Mouse (Mus musculus) forebrain, embryonic 15.5 days (tissue): Measurements from ENCODE around the gene Rptor. TPM values are rescaled to one million over a fixed set of nuclear protein-coding genes. Genes with fewer than 3 reads are reported as not detected.

ENCODE experiments used
- ATAC-seq: fragments of 200-750 bp; cut with Nextera tagmentation; replicated peaks from 2 replicates; pipeline ENCODE4 v1.8.0; 2017; ENCODE audit warnings: mild to moderate bottlenecking, moderate TSS enrichment, moderate library complexity
- H3K27ac ChIP-seq: fragments of 300-500 bp; sonication (generic); replicated peaks from 2 replicates; pipeline ENCODE4 v1.5.1; 2015; ENCODE audit warnings: mild to moderate bottlenecking, inconsistent platforms
- H3K27me3 ChIP-seq: fragments of 300-500 bp; sonication (generic); 2 replicates; pipeline ENCODE4 v1.6.1; 2015; ENCODE audit warnings: inconsistent platforms
- H3K36me3 ChIP-seq: fragments of 300-500 bp; sonication (generic); 2 replicates; pipeline ENCODE4 v1.6.1; 2015; ENCODE audit warnings: mild to moderate bottlenecking, inconsistent platforms
- H3K4me1 ChIP-seq: fragments of 300-500 bp; sonication (generic); 2 replicates; pipeline ENCODE4 v1.6.1; 2015; ENCODE audit warnings: inconsistent platforms
- H3K4me2 ChIP-seq: fragments of 300-500 bp; sonication (generic); replicated peaks from 2 replicates; pipeline ENCODE4 v1.6.1; 2015; ENCODE audit warnings: mild to moderate bottlenecking, inconsistent platforms
- H3K4me3 ChIP-seq: fragments of 300-500 bp; sonication (generic); 2 replicates; pipeline ENCODE4 v1.5.1; 2015; ENCODE audit warnings: mild to moderate bottlenecking, inconsistent platforms
- H3K9ac ChIP-seq: fragments of 300-500 bp; sonication (generic); replicated peaks from 2 replicates; pipeline ENCODE4 v1.6.1; 2015; ENCODE audit warnings: mild to moderate bottlenecking, inconsistent platforms
- H3K9me3 ChIP-seq: fragments of 300-500 bp; sonication (generic); 2 replicates; pipeline ENCODE4 v1.6.1; 2016; ENCODE audit warnings: inconsistent platforms
- WGBS: fragments of 180-500 bp; shearing (Covaris S2); methylation state at CpG from one replicate; pipeline ENCODE4 v1.1.7; 2015; ENCODE audit warnings: mixed read lengths; 5-methylcytosine and 5-hydroxymethylcytosine counted together
- polyA plus RNA-seq: library from polyadenylated mRNA; unstranded; fragments of >200 nt; fragmentation: Nextera tagmentation; extraction: Ambion mirVana; gene quantifications from 2 replicates; pipeline ENCODE4 v1.2.1, GENCODE M21; 2015

Rptor gene
- polyA plus RNA-seq, 1 experiment from 2014 or later, result 12.0 TPM

DNA sequence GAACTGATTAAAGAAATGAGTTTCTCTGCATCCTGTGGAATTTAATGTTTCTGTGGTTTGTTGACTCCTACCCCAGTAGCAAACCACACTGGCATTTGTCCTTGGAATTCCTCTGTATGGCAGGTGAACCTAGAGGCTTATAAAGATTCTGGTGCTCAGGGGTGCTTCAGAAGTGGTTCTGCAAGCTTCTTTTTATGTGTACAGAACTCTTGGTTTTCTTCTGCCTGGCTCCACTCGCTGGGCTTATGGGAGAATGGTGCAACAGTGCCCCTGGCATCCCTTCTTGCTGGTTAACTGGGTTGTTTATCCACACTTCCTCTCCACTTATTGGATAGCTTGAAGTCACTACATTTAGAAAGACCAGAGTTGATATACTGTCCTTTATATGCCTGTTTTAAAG lies 104.6 kb downstream of the Rptor start:
- H3K9ac ChIP-seq, result no peak overlapping the region
- H3K4me1 ChIP-seq, result peaks cover 20% of the 10 kb centered on the region
- H3K9me3 ChIP-seq, result no peaks in the 10 kb centered on the region
- H3K27me3 ChIP-seq, result no peaks in the 10 kb centered on the region
- 89% methylated on average over 1 of the region's 1 CpGs for whole genome bisulfite sequencing
- no peaks in the 10 kb centered on the region for H3K36me3 ChIP-seq
- no peak overlapping the region for H3K4me2 ChIP-seq
- H3K4me3 ChIP-seq, result no peak overlapping the region
- H3K27ac ChIP-seq, result no peak overlapping the region
- no peak for ATAC-seq

- peak; percentile 32; the same call in 1 of the 2 replicates for ATAC-seq
- Histone ChIP-seq H3K9ac (no peak overlapping the region), H3K4me3 (no peak overlapping the region), H3K4me1 (peaks cover 22% of the 10 kb centered on the region), H3K27me3 (no peaks in the 10 kb centered on the region), H3K36me3 (no peaks in the 10 kb centered on the region), H3K9me3 (no peaks in the 10 kb centered on the region), H3K4me2 (no peak overlapping the region), H3K27ac (peak overlapping the region; percentile 42)
- 27% methylated on average over 4 of the region's 4 CpGs for WGBS
Observed at GRCm38 (mm10) chr11:119709239-119709638, 106.5 kb downstream of the Rptor start.

- ATAC-seq, result no peak
- no peaks in the 10 kb centered on the region for H3K36me3 ChIP-seq
- no peak overlapping the region for H3K4me2 ChIP-seq
Observed at GRCm38 (mm10) chr11:119710338-119710737, 107.6 kb downstream of the Rptor start.

GRCm38 (mm10) chr11:119710822-119711221 lies 108.1 kb downstream of the Rptor start:
- Histone ChIP-seq H3K4me3 (no peak overlapping the region), H3K4me1 (peaks cover 30% of the 10 kb centered on the region), H3K27me3 (no peaks in the 10 kb centered on the region), H3K27ac (no peak overlapping the region), H3K9ac (no peak overlapping the region), H3K9me3 (no peaks in the 10 kb centered on the region), H3K36me3 (no peaks in the 10 kb centered on the region), H3K4me2 (no peak overlapping the region)
- ATAC-seq, result no peak
- WGBS, result 71% methylated on average over 5 of the region's 5 CpGs

More at GRCm38 (mm10) chr11:119710338-119710737, 107.6 kb downstream of the Rptor start:
- no peak overlapping the region for H3K27ac ChIP-seq
- H3K4me3 ChIP-seq, result no peak overlapping the region
- H3K9ac ChIP-seq, result no peak overlapping the region
- WGBS, result 94% methylated on average over 3 of the region's 3 CpGs
- peaks cover 27% of the 10 kb centered on the region for H3K4me1 ChIP-seq
- H3K9me3 ChIP-seq, result no peaks in the 10 kb centered on the region
- H3K27me3 ChIP-seq, result no peaks in the 10 kb centered on the region

DNA sequence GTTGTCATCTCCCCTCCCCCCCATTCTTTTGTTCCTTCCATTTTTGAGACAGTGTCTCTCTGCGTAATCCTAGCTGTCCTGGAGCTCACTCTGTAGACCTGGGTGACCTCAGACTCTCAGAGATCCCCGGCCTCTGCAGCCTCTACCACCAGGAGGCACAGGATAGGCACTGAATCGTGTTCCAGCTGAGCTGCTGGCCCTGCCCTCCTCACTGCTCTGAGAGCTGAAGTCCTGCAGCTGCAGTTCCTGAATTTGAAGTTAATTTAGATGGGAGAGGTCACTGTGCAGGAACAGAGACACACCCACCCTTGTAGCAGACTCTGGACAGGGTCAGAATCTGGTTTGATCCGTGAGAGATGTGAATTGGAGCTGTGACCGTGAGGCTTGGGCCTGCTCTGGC lies 112.7 kb downstream of the Rptor start:
- Histone ChIP-seq H3K27ac (no peak overlapping the region), H3K4me1 (peaks cover 20% of the 10 kb centered on the region), H3K9ac (no peak overlapping the region), H3K36me3 (no peaks in the 10 kb centered on the region), H3K9me3 (no peaks in the 10 kb centered on the region), H3K4me2 (no peak overlapping the region), H3K27me3 (no peaks in the 10 kb centered on the region), H3K4me3 (no peak overlapping the region)
- WGBS, result 54% methylated on average over 5 of the region's 5 CpGs
- ATAC-seq, result no peak

GRCm38 (mm10) chr11:119715841-119716596 lies 113.3 kb downstream of the Rptor start:
- Histone ChIP-seq H3K4me2 (no peak overlapping the region), H3K36me3 (no peaks in the 10 kb centered on the region), H3K27me3 (no peaks in the 10 kb centered on the region), H3K4me3 (no peak overlapping the region), H3K9ac (no peak overlapping the region), H3K9me3 (no peaks in the 10 kb centered on the region), H3K4me1 (peaks cover 19% of the 10 kb centered on the region; the same call in 1 of the 2 replicates), H3K27ac (no peak overlapping the region)
- WGBS, result 92% methylated on average over 5 of the region's 5 CpGs
- no peak for ATAC-seq

DNA sequence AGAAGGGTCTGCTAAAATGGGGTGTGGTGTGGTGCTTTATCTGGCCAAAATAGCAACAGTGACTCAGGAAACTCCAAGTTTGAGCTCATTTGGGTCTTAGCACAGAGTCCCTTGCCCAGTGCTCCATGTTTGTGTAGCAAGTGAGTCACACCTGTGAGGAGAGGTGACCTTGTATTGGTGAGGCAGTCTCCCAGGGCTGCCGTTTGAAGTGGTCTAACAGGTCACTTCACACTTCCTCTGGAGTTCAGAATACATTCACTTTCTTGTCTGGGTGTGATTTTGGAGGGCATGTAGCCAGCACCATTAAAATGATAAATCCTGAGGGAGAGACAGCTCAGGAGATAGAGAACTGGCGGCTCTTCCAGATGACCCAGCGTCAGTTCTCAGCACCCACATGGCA lies 115.4 kb downstream of the Rptor start:
- no peak for ATAC-seq
- Histone ChIP-seq H3K4me1 (peaks cover 19% of the 10 kb centered on the region; the same call in 1 of the 2 replicates), H3K4me3 (no peak overlapping the region), H3K9me3 (no peaks in the 10 kb centered on the region), H3K9ac (no peak overlapping the region), H3K27me3 (no peaks in the 10 kb centered on the region), H3K36me3 (no peaks in the 10 kb centered on the region), H3K27ac (no peak overlapping the region), H3K4me2 (no peak overlapping the region)
- 97% methylated on average over 3 of the region's 3 CpGs for WGBS

DNA sequence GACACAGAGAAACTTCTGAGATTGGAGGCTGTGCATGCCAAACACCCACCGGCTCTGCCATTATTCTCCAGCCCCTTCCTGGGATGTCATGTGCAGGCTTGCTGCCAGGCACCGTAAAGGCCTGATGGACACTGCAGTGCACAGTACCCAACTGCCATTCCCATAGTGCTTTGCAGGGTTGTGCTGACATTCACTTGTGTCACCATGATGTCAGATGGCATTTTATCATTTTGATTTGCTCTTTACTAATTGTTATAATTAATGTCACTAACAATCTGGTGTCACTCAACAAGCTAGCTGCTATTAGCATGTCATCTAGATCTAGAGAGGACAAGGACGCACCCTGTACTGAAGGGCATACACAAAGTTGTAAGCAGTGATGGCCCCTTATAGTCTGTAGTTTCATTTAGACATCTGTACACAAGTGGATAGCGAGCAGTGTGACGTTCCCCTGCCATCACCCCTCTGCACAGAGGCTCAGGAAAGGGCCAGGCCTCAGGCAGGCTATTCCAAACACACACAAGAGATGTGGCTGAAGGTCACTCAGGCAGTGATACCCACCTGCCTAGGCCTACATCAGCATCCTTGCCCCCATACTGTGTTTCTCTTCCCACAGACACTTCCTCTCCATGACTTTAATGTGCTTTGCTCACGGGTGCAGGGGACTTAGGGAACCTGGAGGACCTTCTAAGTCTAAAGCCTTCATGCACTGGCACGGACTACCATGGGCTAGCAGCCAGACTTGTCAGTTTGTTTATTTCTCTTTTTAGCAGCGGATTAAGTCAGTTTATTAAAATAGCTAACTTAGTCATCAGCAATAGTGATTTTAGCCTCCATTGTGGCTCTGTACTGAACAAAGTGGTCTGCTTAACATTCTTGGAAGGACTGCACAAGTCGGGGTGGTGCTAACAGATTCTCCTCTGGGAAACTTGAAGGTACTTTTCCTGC lies 117.7 kb downstream of the Rptor start:
- H3K27me3 ChIP-seq, result no peaks in the 10 kb centered on the region
- WGBS, result 71% methylated on average over 9 of the region's 9 CpGs

DNA sequence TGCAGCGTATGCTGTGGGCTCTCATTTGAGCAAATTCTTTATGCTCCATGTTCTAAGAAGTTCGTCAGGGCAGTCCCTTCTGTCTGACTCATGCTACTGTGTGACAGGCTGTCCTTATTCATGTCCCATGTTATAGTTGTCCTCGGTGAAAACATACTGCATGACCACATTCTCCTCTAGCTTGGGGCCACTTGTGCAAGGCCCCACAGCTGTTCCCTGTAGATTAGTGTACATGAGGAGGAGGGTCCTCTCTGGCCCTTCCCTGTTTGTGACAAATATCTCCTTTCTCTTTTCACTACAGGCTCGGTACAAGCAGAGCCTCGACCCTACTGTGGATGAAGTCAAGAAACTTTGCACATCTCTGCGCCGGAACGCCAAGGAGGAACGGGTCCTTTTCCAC lies 122.0 kb downstream of the Rptor start:
- no peak overlapping the region for H3K27ac ChIP-seq
- WGBS, result 87% methylated on average over 9 of the region's 9 CpGs

More for the DNA sequence above, 117.7 kb downstream of the Rptor start:
- Histone ChIP-seq H3K36me3 (no peaks in the 10 kb centered on the region), H3K9me3 (no peaks in the 10 kb centered on the region), H3K27ac (no peak overlapping the region), H3K4me3 (no peak overlapping the region), H3K4me1 (peaks cover 12% of the 10 kb centered on the region; the same call in 1 of the 2 replicates), H3K4me2 (no peak overlapping the region), H3K9ac (no peak overlapping the region)
- no peak for ATAC-seq

GRCm38 (mm10) chr11:119731382-119731781 lies 128.7 kb downstream of the Rptor start:
- H3K27ac ChIP-seq, result no peak overlapping the region
- H3K27me3 ChIP-seq, result no peaks in the 10 kb centered on the region
- H3K9ac ChIP-seq, result no peak overlapping the region
- no peaks in the 10 kb centered on the region for H3K9me3 ChIP-seq
- peaks cover 4% of the 10 kb centered on the region; the same call in 1 of the 2 replicates for H3K4me1 ChIP-seq
- WGBS, result 73% methylated on average over 5 of the region's 5 CpGs
- H3K4me2 ChIP-seq, result no peak overlapping the region
- no peak overlapping the region for H3K4me3 ChIP-seq
- H3K36me3 ChIP-seq, result no peaks in the 10 kb centered on the region
- ATAC-seq, result no peak

More for the DNA sequence above, 122.0 kb downstream of the Rptor start:
- no peak overlapping the region for H3K4me2 ChIP-seq
- H3K27me3 ChIP-seq, result no peaks in the 10 kb centered on the region
- no peak overlapping the region for H3K9ac ChIP-seq
- no peaks in the 10 kb centered on the region for H3K36me3 ChIP-seq
- no peak overlapping the region for H3K4me3 ChIP-seq
- no peak for ATAC-seq
- peaks cover 8% of the 10 kb centered on the region; the same call in 1 of the 2 replicates for H3K4me1 ChIP-seq
- H3K9me3 ChIP-seq, result no peaks in the 10 kb centered on the region

GRCm38 (mm10) chr11:119732362-119732761 lies 129.7 kb downstream of the Rptor start:
- Histone ChIP-seq H3K4me3 (no peak overlapping the region), H3K27me3 (no peaks in the 10 kb centered on the region), H3K9ac (no peak overlapping the region), H3K36me3 (no peaks in the 10 kb centered on the region), H3K9me3 (no peaks in the 10 kb centered on the region), H3K4me1 (peaks cover 4% of the 10 kb centered on the region; the same call in 1 of the 2 replicates), H3K27ac (no peak overlapping the region), H3K4me2 (no peak overlapping the region)
- ATAC-seq, result no peak
- 90% methylated on average over 1 of the region's 1 CpGs for WGBS
